Mouse (Mus musculus): ENCODE data around the gene Rapgef4.

DNA sequence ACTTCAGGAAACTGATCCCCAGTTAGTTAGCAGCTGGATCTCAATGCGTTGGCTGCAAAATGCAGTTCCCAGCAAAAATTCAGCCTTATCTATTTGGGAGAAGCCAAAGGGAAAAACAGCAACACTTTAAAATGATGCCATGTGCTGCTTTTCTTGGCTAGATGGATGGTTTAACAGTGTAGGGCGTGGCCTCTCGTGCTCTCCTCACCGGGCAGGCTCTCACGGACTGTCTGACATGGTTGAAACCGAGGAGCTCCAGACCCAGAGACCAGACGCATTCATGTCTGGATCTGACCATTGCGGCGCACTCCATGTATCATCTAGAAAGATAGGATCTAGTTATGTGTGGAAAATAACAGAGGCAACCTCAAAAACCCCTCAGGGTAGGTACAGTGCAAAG, 87.5 kb downstream of the Rapgef4 start:
- TF ChIP-seq CTCF (IDR thresholded peaks at IDR 0.05; ENCODE audit: low read depth) (no peak), EP300 (IDR thresholded peaks at IDR 0.05; ENCODE audit: low read depth) (no peak)
